Mouse (Mus musculus) testis, adult 2 months (tissue): ENCODE results near the gene Zdhhc12.

Experiments
- CTCF ChIP-seq: fragments of 200-500 bp; IDR thresholded peaks from 2 replicates; pipeline ENCODE4 v1.5.1; 2012; ENCODE audit warnings: low read depth, mild to moderate bottlenecking, inconsistent platforms, low read length, moderate library complexity; ENCODE audit not compliant: control insufficient read depth, insufficient read depth, insufficient replicate concordance
- POLR2A ChIP-seq: fragments of 200-500 bp; IDR thresholded peaks from 2 replicates; pipeline ENCODE4 v1.6.1; 2012; ENCODE audit warnings: low read depth, mild to moderate bottlenecking, inconsistent platforms, low read length, moderate library complexity; ENCODE audit not compliant: control insufficient read depth

GRCm38 (mm10) chr2:30077502-30078348, 15.7 kb downstream of the Zdhhc12 start, which contains the start of gene Pkn3:
- TF ChIP-seq CTCF (peak; percentile 96), POLR2A (no peak)
